Mouse (Mus musculus) ovary, postnatal 10 days (tissue): ENCODE results near the gene Yars.

Experiments used
- DNase-seq: peaks from one replicate; pipeline ENCODE4 v3.0.0; 2022; ENCODE audit warnings: low spot score

Yars gene

GRCm38 (mm10) chr4:129227985-129228381 is 38.4 kb downstream of the Yars start:
- no peak for DNase-seq

DNA sequence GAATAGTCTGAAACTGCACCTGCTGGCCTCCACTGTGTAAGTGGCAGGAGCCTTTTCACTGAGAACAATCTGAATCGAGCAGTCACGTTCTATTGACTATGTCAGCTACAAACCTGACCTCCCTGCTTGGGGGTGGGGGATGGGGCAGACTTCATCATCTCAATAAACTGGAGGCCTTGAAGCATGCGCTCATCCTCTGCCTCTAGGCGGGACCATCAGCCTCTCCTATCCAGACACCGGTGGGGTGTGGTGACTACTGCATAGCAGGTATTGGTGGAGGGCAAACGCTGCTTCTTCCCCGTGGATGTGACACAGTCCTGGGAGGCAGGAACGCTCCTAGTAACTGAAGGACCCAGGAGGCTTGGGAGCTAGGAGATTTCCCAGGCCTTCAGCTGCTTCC is 41.4 kb downstream of the Yars start:
- no peak for DNase-seq

GRCm38 (mm10) chr4:129231594-129232450 is 42.3 kb downstream of the Yars start:
- no peak for DNase-seq

GRCm38 (mm10) chr4:129232561-129233360 is 43.2 kb downstream of the Yars start:
- DNase-seq = no peak

GRCm38 (mm10) chr4:129234488-129234887 is 44.9 kb downstream of the Yars start:
- DNase-seq = no peak

DNA sequence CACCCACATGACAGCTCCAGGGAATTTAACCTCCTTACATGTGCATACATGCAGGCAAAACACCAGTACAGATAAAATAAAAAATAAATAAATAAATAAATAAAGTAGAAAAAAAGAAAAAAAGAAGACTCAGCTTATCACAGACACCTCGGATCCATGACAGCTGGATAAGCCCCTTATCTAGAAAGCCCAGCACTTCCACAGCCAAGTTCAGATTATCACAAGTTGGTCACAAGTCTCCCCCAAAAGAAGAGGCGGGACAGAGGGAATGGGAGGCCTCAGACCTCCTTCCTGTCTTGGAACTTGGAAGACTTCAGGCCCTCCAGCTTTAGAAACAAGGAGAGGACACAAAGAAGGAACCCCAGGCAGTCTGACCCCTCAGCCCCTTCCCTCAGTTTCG is 45.6 kb downstream of the Yars start:
- no peak for DNase-seq

GRCm38 (mm10) chr4:129236236-129236813 is 46.8 kb downstream of the Yars start:
- no peak for DNase-seq

DNA sequence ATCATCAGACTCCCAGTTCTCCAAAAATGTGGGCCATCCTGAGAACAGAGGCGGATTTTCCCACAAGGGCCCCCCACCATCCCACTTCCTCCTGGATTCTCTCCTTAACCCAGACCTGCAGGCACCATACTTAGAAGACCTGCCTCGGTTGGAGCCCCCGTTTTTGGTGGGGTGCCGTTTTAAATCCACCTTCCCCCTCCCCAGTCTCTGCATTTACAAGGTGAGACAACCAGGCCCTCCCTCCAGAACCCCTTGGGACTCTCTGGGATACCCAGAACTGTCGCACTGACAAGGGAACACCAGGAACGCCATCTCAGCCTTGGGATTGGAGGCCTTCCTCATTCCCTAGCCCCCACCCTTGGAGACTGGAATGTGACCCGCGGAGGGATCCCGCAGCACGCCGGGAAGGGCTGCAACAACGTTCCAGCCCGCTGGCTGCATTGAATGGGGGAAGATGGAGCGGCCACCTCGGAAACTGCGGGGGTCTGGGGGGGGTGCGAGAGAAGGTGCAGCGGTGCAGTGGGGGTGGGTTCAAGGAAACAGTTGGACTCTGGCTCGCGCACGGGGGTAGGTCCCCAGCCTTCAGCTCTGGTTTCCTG is 48.4 kb downstream of the Yars start:
- DNase-seq = no peak

DNA sequence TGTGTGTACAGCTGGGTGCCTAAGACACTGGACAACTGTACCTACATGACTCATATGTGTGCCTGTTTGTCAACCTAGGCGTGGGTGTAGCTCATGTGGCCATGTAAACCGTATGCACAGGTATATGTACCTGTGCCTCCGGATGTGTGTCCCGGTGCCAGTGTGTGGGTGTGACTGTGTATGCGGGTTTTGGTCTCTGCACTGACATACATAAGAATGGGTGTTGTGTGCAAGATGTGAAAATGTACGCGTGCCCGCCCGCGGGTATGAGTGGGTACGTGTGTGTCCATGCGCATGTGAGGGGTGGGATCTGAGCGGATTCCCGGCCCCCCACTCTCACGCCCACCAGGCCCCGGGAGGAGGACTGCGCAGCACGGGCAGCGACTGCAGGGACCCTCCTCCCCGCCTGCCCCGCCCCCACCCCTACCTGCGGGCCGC is 49.0 kb downstream of the Yars start:
- DNase-seq = no peak

- DNase-seq = peak; percentile 62
These were observed 49.5 kb downstream of the Yars start for GRCm38 (mm10) chr4:129239075-129239474.

DNA sequence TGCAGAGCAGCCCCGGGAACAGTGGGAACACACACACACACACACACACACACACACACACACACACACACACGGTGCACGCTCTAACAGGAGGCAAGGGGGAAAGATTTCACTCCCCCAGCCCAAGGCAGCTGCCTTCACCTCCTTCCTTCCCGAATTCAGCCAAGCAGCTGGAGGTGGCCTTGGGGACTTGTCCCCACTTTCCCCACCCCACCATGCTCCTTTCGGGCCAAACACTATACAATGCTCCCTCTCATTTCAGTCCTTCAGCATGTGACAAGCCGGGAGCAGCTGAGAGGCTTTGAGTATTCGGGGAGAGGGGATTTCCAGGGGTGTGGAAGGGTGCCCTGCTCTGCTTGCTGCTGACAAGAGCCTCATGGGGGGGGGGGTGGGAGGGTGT is 52.3 kb downstream of the Yars start:
- no peak for DNase-seq

GRCm38 (mm10) chr4:129242327-129242726 is 52.8 kb downstream of the Yars start:
- DNase-seq = no peak

GRCm38 (mm10) chr4:129242761-129243160 is 53.2 kb downstream of the Yars start:
- no peak for DNase-seq

GRCm38 (mm10) chr4:129244802-129245201 is 55.2 kb downstream of the Yars start:
- no peak for DNase-seq

GRCm38 (mm10) chr4:129246360-129247301 is 57.1 kb downstream of the Yars start:
- no peak for DNase-seq

DNA sequence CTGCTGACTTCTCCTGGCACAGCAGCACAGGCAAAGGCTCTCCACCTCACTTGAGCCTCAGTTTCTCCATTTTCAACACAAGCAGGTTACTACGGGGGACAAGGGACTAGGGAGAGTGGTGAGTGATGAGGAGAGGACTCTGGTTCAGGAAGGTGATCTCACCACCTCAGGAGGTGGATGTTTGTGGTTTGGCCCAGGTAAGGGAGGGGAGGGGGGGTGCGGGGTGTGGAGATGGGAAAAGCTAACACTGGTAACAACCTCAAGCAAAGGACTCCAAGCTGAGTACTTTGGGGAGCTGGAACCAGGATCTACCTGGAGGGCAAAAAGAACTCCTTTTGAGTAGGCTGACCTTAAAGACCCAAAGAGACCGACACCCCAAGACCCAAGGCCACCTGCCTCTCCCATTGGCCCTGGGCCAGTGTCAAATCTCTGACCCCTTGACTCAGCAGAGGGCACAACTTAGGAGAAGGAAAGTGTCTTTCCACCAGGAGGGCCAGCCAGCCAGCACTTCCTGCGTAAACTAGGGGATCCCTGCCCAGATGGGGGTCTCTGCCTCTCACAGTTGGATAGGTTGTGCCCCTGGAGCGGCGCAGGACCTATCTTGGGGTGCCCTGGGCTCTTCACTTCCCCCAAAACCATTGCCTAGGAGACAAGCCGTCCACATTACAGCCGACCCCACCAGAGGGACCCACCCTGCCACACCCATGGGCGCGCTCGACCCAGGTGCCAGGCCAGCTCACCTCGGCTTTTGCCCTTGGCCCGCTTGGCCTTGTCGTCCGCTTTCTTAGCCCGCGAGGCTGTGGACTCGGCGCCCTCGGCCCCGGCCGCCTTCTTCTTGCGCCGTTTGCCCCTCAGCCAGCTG is 58.1 kb downstream of the Yars start:
- DNase-seq = no peak

DNA sequence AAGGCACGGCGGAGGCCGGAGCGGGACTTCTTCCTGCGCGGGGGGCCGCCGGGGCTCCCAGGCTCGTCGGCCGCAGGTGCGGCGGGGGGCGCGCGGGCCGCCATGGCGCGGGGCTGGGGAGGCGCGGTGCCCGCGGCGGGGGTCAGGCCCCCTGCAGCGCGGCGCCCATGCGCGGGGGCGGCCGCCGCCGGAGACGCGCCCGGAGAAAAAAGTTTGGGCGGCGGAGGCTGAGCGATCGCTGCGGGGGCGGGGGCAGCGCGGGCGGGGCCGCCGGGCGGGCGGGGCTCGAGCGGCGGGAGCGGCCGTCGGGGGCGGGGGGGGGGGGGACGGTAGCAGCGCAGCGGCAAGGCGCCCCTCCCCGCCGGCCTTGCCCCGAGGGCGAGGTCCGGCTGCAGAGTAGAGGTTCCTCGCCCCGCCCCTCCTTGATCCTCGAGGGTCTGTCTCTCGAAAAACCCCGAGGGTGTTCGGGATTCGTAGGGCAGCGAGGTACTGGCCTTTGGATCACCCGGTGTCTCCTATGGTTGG is 58.7 kb downstream of the Yars start:
- DNase-seq = no peak

DNA sequence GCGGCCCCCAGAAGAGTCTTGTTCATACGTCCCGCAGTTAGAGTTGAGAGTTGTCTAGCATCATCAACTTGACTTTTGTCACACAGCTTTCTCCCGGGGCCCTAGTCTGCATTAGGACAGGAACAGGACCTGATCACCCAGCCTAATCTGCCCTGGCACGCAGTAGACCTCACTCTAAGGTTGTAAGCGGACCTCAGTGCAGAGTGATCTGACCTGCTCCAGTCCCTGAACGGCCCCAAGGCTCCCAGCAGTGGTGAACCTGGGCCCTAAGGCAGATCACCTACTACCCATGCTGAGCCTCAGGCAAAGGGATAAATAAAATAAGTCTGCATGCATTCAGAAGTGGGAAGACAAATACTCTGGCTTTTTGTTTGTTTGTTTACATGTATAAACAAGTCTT is 59.7 kb downstream of the Yars start:
- no peak for DNase-seq

DNA sequence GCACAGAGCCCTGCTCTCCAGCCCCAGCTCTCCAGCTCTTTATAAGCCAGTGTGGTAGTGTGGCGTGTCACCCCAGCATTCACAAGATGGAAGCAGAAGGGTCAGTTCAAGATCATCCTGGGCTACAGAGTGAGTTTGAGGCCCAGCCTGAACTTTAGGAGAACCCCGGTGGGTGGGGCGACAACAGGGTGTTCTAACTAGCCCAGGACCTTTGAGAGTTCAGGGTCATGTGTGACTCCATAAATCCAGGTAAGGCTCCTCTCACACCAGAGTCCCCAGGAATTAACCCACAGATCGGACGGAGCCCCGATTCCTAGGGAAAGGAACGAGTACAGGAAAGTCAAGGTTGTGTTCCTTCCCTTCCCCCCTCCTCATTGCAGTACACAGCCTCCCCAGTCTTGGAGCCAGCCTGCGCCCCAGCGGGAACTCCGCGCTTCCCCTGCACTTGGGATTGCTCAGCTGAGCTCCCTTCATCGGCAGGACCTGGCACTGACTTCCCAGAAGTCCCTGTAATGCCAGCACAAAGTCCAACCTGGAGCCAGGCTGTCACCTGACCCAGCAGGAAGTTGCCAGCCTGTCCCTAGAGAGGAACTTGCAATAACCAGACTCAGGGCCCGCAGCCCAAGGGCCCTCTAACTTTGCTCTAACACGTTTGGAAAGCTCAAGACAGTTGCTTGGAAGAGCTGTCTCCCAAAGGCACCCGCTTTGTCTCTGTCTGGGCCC is 61.4 kb downstream of the Yars start:
- DNase-seq = no peak
